Mouse (Mus musculus): ENCODE results near the gene Axin2.

DNA sequence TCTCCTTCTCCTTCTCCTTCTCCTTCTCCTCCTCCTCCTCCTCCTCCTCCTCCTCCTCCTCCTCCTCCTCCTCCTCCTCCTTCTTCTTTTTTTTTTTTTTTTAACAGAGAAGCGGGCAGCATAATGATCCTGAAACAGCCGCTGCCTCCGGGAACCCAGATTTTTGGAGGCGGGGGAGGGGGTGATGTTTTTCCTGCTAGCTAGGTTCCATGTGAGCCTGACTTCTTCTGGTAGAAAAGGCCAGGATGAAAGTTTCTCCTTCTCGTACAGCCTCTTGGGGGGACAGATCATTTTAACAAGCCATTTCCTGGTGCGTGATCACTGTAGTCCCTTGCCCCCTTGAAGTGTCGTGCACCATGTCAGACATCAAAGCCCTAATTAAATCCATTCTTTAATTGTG is 27.7 kb upstream of the Axin2 start:
- no peak for TF ChIP-seq MEF2A (IDR thresholded peaks at IDR 0.05; ENCODE audit: borderline replicate concordance, low read depth, low read length)
- no peak for TF ChIP-seq POLR2A (IDR thresholded peaks at IDR 0.05; ENCODE audit: low read depth, low read length)
- no peak for TF ChIP-seq JUND (conservative IDR thresholded peaks at IDR 0.05; ENCODE audit: low read depth, low read length)
- TF ChIP-seq CTCF (conservative IDR thresholded peaks at IDR 0.05 in 1 of 2, IDR thresholded peaks at IDR 0.05 in 1 of 2; ENCODE audit: low read depth in 2 of 2, low read length in 2 of 2): no peak
- TF ChIP-seq MAFK (IDR thresholded peaks at IDR 0.05; ENCODE audit: insufficient replicate concordance, low read length): no peak
- no peak for TF ChIP-seq RAD21 (IDR thresholded peaks at IDR 0.05; ENCODE audit: low read depth, low read length)
- no peak for TF ChIP-seq ZKSCAN1 (IDR thresholded peaks at IDR 0.05; ENCODE audit: borderline replicate concordance, low read depth, low read length)
- TF ChIP-seq SIN3A (IDR thresholded peaks at IDR 0.05; ENCODE audit: low read length): no peak
- TF ChIP-seq E2F4 (IDR thresholded peaks at IDR 0.05; ENCODE audit: insufficient replicate concordance, low read depth, low read length): no peak
